Mouse (Mus musculus) MEL (cell line): ENCODE measurements at regions not wholly inside any gene's neighbourhood (a gene's known extent, or its start where the extent isn't known, plus 50 kb on each side); places are given as distances from the start of the nearest gene placed in this dataset.

Experiments
- BHLHE40 ChIP-seq: IDR thresholded peaks from 2 replicates; pipeline ENCODE4 v1.6.1; 2012; ENCODE audit warnings: low read depth, mild to moderate bottlenecking, inconsistent platforms, low read length, improper control_type of control experiment, borderline replicate concordance
- CTCF ChIP-seq, 3 experiments: IDR thresholded peaks in 2 of 3; conservative IDR thresholded peaks in 1 of 3; 2 replicates each; pipeline ENCODE4 v1.5.1; 2011 to 2012; ENCODE audit warnings: low read length in 3 of 3, low read depth in 2 of 3, mild to moderate bottlenecking in 2 of 3, improper control_type of control experiment in 1 of 3, inconsistent platforms in 1 of 3, mixed read lengths in 1 of 3, moderate library complexity in 1 of 3; ENCODE audit not compliant: control insufficient read depth in 1 of 3, insufficient read depth in 1 of 3, poor library complexity in 1 of 3, severe bottlenecking in 1 of 3
- EP300 ChIP-seq, 2 experiments: IDR thresholded peaks; 2 replicates each; pipeline ENCODE4 v1.6.1; 2011; ENCODE audit warnings: improper control_type of control experiment in 2 of 2, low read length in 2 of 2, low read depth in 1 of 2, mild to moderate bottlenecking in 1 of 2
- ETS1 ChIP-seq: IDR thresholded peaks from 2 replicates; pipeline ENCODE4 v1.6.1; 2012; ENCODE audit warnings: low read depth, mild to moderate bottlenecking, inconsistent platforms, low read length, improper control_type of control experiment, moderate library complexity
- GATA1 ChIP-seq: IDR thresholded peaks from 2 replicates; pipeline ENCODE4 v1.6.1; 2011; ENCODE audit warnings: low read depth, low read length, improper control_type of control experiment
- NELFE ChIP-seq: IDR thresholded peaks from 2 replicates; pipeline ENCODE4 v1.6.1; 2011; ENCODE audit warnings: low read depth, low read length, improper control_type of control experiment
- POLR2A ChIP-seq, 2 experiments: IDR thresholded peaks; 2 replicates each; pipeline ENCODE4 v1.6.1; 2011 to 2012; ENCODE audit warnings: low read length in 2 of 2, mild to moderate bottlenecking in 2 of 2, control low read depth in 1 of 2, improper control_type of control experiment in 1 of 2, low read depth in 1 of 2, moderate library complexity in 1 of 2; ENCODE audit not compliant: control insufficient read depth in 1 of 2, insufficient read depth in 1 of 2, poor library complexity in 1 of 2

GRCm38 (mm10) chr6:126303086-126303485 is 136.4 kb upstream of the Ntf3 start:
- TF ChIP-seq CTCF (IDR thresholded peaks at IDR 0.05 in 2 of 3, conservative IDR thresholded peaks at IDR 0.05 in 1 of 3; ENCODE audit: control insufficient read depth in 1 of 3, insufficient read depth in 1 of 3, low read depth in 2 of 3, low read length in 3 of 3, poor library complexity in 1 of 3, severe bottlenecking in 1 of 3) (no peak), ETS1 (no peak), POLR2A (IDR thresholded peaks at IDR 0.05; ENCODE audit: control insufficient read depth in 1 of 2, insufficient read depth in 1 of 2, low read depth in 1 of 2, low read length in 2 of 2, poor library complexity in 1 of 2) (no peak), GATA1 (no peak), EP300 (IDR thresholded peaks at IDR 0.05; ENCODE audit: low read depth in 1 of 2, low read length in 2 of 2) (no peak), NELFE (no peak), BHLHE40 (no peak)
